Mouse (Mus musculus) heart, embryonic 14.5 days (tissue): ENCODE data around the gene Gpc5. TPM values are rescaled to one million over a fixed set of nuclear protein-coding genes. Genes with fewer than 3 reads are reported as not detected.

Experiments used
- ATAC-seq: fragments of 200-750 bp; cut with Nextera tagmentation; 2 replicates; pipeline ENCODE4 v1.8.0; 2017; ENCODE audit warnings: low read depth, moderate TSS enrichment; ENCODE audit not compliant: insufficient number of reproducible peaks, insufficient read depth, low FRiP score
- H3K27ac ChIP-seq, 2 experiments: fragments of 200-500 bp in 1 of 2; fragments of 300-500 bp in 1 of 2; sonication (generic) in 1 of 2; replicated peaks in 1 of 2; 2 replicates each; pipeline ENCODE4 v1.5.1; 2012 to 2014; ENCODE audit warnings: low read depth in 2 of 2, low read length in 2 of 2, control low read depth in 1 of 2, mild to moderate bottlenecking in 1 of 2, mixed read lengths in 1 of 2; ENCODE audit not compliant: control insufficient read depth in 1 of 2, insufficient read depth in 1 of 2
- H3K27me3 ChIP-seq: fragments of 300-500 bp; sonication (generic); 2 replicates; pipeline ENCODE4 v1.6.1; 2014; ENCODE audit warnings: mild to moderate bottlenecking, low read length, control low read depth; ENCODE audit not compliant: control insufficient read depth, insufficient read depth
- H3K36me3 ChIP-seq: fragments of 300-500 bp; sonication (generic); 2 replicates; pipeline ENCODE4 v1.6.1; 2014; ENCODE audit warnings: mild to moderate bottlenecking, control low read depth, low read length, mixed read lengths; ENCODE audit not compliant: control insufficient read depth, insufficient read depth
- H3K4me1 ChIP-seq, 2 experiments: fragments of 200-500 bp in 1 of 2; fragments of 300-500 bp in 1 of 2; sonication (generic) in 1 of 2; 2 replicates each; pipeline ENCODE4 v1.6.1; 2012 to 2014; ENCODE audit warnings: low read length in 2 of 2, control low read depth in 1 of 2, mixed read lengths in 1 of 2; ENCODE audit not compliant: control insufficient read depth in 2 of 2, insufficient read depth in 2 of 2
- H3K4me2 ChIP-seq: fragments of 300-500 bp; sonication (generic); 2 replicates; pipeline ENCODE4 v1.6.1; 2014; ENCODE audit warnings: mild to moderate bottlenecking, low read length
- H3K4me3 ChIP-seq, 2 experiments: fragments of 200-500 bp in 1 of 2; fragments of 300-500 bp in 1 of 2; sonication (generic) in 1 of 2; 2 replicates each; pipeline ENCODE4 v1.5.1; 2012 to 2014; ENCODE audit warnings: low read length in 2 of 2, mild to moderate bottlenecking in 2 of 2, control low read depth in 1 of 2, low read depth in 1 of 2, moderate library complexity in 1 of 2; ENCODE audit not compliant: control insufficient read depth in 1 of 2, insufficient read depth in 1 of 2
- H3K9ac ChIP-seq: fragments of 300-500 bp; sonication (generic); 2 replicates; pipeline ENCODE4 v1.6.1; 2014; ENCODE audit warnings: mild to moderate bottlenecking, low read length
- H3K9me3 ChIP-seq: fragments of 300-500 bp; sonication (generic); 2 replicates; pipeline ENCODE4 v1.6.1; 2016; ENCODE audit warnings: low read length, control low read depth; ENCODE audit not compliant: control insufficient read depth
- WGBS: fragments of 180-500 bp; shearing (Covaris S2); extraction: QIAGEN DNeasy Blood & Tissue Kit; methylation state at CpG from one replicate; pipeline ENCODE4 v1.1.7; 2014; 5-methylcytosine and 5-hydroxymethylcytosine counted together
- polyA plus RNA-seq: library from polyadenylated mRNA; unstranded; fragments of >200 nt; fragmentation: Nextera tagmentation; extraction: Ambion mirVana; gene quantifications from 2 replicates; pipeline ENCODE4 v1.2.1, GENCODE M21; 2014

Gene Gpc5
- polyA plus RNA-seq, 1 experiment from 2014 or later: 0.32 TPM

GRCm38 (mm10) chr14:116473378-116474179 is 1381.6 kb downstream of the Gpc5 start:
- WGBS: 78% methylated on average over 8 of the region's 8 CpGs
- Histone ChIP-seq H3K4me1 (no peaks in the 10 kb centered on the region), H3K27ac (no peak overlapping the region), H3K4me2 (no peak overlapping the region), H3K4me3 (no peak overlapping the region), H3K36me3 (no peaks in the 10 kb centered on the region), H3K9ac (no peak overlapping the region), H3K27me3 (no peaks in the 10 kb centered on the region), H3K9me3 (no peaks in the 10 kb centered on the region)
- ATAC-seq: no peak

GRCm38 (mm10) chr14:116494285-116494850 is 1402.4 kb downstream of the Gpc5 start:
- no peak for ATAC-seq
- no peak overlapping the region for H3K27ac ChIP-seq

GRCm38 (mm10) chr14:116538216-116538615 is 1446.2 kb downstream of the Gpc5 start:
- H3K9ac ChIP-seq: no peak overlapping the region
- no peak for ATAC-seq
- no peak overlapping the region for H3K4me2 ChIP-seq
- H3K4me3 ChIP-seq: no peak overlapping the region
- WGBS: 79% methylated on average over 3 of the region's 3 CpGs
- H3K27ac ChIP-seq: no peak overlapping the region
- no peaks in the 10 kb centered on the region for H3K36me3 ChIP-seq
- no peaks in the 10 kb centered on the region for H3K27me3 ChIP-seq
- H3K9me3 ChIP-seq: no peaks in the 10 kb centered on the region
- H3K4me1 ChIP-seq: no peaks in the 10 kb centered on the region

More at GRCm38 (mm10) chr14:116494285-116494850, 1402.4 kb downstream of the Gpc5 start:
- no peak overlapping the region for H3K4me2 ChIP-seq
- no peaks in the 10 kb centered on the region for H3K4me1 ChIP-seq
- no peaks in the 10 kb centered on the region for H3K9me3 ChIP-seq
- H3K27me3 ChIP-seq: no peaks in the 10 kb centered on the region
- no peak overlapping the region for H3K4me3 ChIP-seq
- 52% methylated on average over 1 of the region's 1 CpGs for WGBS
- no peaks in the 10 kb centered on the region for H3K36me3 ChIP-seq
- no peak overlapping the region for H3K9ac ChIP-seq

GRCm38 (mm10) chr14:116543746-116544145 is 1451.7 kb downstream of the Gpc5 start:
- Histone ChIP-seq H3K4me2 (no peak overlapping the region), H3K27me3 (no peaks in the 10 kb centered on the region), H3K4me3 (no peak overlapping the region), H3K9ac (no peak overlapping the region), H3K27ac (no peak overlapping the region), H3K36me3 (no peaks in the 10 kb centered on the region), H3K4me1 (no peaks in the 10 kb centered on the region), H3K9me3 (no peaks in the 10 kb centered on the region)
- ATAC-seq: no peak

- no peak for ATAC-seq
- Histone ChIP-seq H3K4me3 (no peak overlapping the region), H3K27me3 (no peaks in the 10 kb centered on the region), H3K36me3 (no peaks in the 10 kb centered on the region), H3K9me3 (no peaks in the 10 kb centered on the region), H3K9ac (no peak overlapping the region), H3K27ac (no peak overlapping the region), H3K4me2 (no peak overlapping the region), H3K4me1 (peaks cover 0 to 17% of the 10 kb centered on the region in 2 experiments; a peak in 3 of 4 replicates)
- WGBS: 14% methylated on average over 5 of the region's 5 CpGs
These were observed 1459.4 kb downstream of the Gpc5 start for GRCm38 (mm10) chr14:116551401-116551800.

- H3K36me3 ChIP-seq: no peaks in the 10 kb centered on the region
These were observed 1461.3 kb downstream of the Gpc5 start for GRCm38 (mm10) chr14:116553316-116553715.

GRCm38 (mm10) chr14:116558141-116558800 is 1466.3 kb downstream of the Gpc5 start:
- Histone ChIP-seq H3K36me3 (no peaks in the 10 kb centered on the region), H3K4me3 (no peak overlapping the region), H3K9ac (no peak overlapping the region), H3K4me1 (peaks cover 0 to 1% of the 10 kb centered on the region in 2 experiments; a peak in 1 of 4 replicates), H3K27ac (no peak overlapping the region), H3K9me3 (no peaks in the 10 kb centered on the region), H3K27me3 (no peaks in the 10 kb centered on the region), H3K4me2 (no peak overlapping the region)
- 87% methylated on average over 9 of the region's 9 CpGs for WGBS
- ATAC-seq: no peak

More at GRCm38 (mm10) chr14:116553316-116553715, 1461.3 kb downstream of the Gpc5 start:
- H3K9ac ChIP-seq: no peak overlapping the region
- 32% methylated on average over 7 of the region's 7 CpGs for WGBS
- H3K4me1 ChIP-seq: peaks cover 0 to 17% of the 10 kb centered on the region in 2 experiments; a peak in 3 of 4 replicates
- H3K4me3 ChIP-seq: no peak overlapping the region
- H3K4me2 ChIP-seq: no peak overlapping the region
- H3K27me3 ChIP-seq: no peaks in the 10 kb centered on the region
- no peak for ATAC-seq
- no peak overlapping the region for H3K27ac ChIP-seq
- H3K9me3 ChIP-seq: no peaks in the 10 kb centered on the region
